Mouse (Mus musculus): Measurements from ENCODE around the gene Flvcr1.

DNA sequence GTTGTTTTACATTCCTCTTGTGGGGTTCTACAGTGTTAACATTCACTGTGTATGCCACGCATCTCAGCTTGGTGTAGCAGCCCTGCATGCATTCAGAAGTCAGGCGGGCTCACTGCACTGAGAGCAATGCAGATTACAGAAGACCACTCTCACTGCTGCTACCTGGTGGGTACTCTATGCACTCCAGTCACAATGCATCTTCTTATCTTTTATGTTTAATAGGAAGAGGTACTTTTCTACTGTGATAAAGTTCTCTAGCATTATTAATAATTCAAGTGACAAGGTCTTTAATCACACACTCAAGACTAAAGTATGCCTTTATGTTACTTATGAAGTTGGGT lies 29.5 kb upstream of the Flvcr1 start:
- TF ChIP-seq CTCF (IDR thresholded peaks at IDR 0.05; ENCODE audit: control insufficient read depth, insufficient read depth, insufficient read length) (no peak), MYOG (IDR thresholded peaks at IDR 0.05; ENCODE audit: control insufficient read depth, extremely low read depth, insufficient read length) (no peak), MYOD1 (IDR thresholded peaks at IDR 0.05; ENCODE audit: control insufficient read depth, insufficient read length, low read depth) (no peak), MAX (IDR thresholded peaks at IDR 0.05) (no peak), CEBPB (IDR thresholded peaks at IDR 0.05; ENCODE audit: low read depth) (no peak), FOSL1 (IDR thresholded peaks at IDR 0.05; ENCODE audit: insufficient read depth, low read length, poor library complexity, severe bottlenecking) (no peak), USF1 (IDR thresholded peaks at IDR 0.05; ENCODE audit: low read depth) (no peak)
